Mouse (Mus musculus): ENCODE measurements around the gene Prkaa2.
A peak's percentile ranks its signal among the peaks of the same experiment; 100 is the strongest.

Prkaa2 gene

DNA sequence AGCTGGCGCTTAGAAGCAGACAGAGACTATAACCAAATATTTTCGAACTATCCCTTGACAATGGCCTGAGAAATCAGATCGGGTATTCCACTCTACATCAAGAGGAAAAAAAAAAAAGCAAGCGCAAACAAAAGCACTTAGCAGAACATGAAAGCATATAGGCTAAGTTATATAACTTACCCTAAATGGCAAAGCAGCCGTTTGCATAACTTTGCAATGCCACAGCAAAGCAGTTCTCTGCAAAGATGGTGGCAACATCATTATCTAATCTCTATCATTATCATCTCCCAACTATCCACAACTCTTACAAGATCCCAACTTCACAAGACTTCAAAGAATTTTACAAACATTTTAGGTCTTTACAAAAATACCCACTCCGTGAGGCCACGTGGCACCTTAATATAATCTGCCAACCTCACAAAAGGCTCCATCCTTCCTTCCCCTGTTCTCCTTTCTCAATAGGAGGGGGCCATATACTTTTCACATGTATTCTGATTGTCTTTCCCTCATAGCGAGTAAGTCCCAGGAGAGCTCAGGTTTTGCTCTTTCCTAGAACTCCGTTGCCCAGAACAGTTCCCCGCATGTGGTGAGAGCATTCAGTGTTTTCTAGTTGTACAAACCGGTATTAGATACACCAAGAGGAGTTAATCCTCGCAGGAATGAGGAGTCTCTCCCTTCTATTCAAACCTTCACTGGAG, 1.6 kb downstream of the Prkaa2 start:
- no peak for DNase-seq

DNA sequence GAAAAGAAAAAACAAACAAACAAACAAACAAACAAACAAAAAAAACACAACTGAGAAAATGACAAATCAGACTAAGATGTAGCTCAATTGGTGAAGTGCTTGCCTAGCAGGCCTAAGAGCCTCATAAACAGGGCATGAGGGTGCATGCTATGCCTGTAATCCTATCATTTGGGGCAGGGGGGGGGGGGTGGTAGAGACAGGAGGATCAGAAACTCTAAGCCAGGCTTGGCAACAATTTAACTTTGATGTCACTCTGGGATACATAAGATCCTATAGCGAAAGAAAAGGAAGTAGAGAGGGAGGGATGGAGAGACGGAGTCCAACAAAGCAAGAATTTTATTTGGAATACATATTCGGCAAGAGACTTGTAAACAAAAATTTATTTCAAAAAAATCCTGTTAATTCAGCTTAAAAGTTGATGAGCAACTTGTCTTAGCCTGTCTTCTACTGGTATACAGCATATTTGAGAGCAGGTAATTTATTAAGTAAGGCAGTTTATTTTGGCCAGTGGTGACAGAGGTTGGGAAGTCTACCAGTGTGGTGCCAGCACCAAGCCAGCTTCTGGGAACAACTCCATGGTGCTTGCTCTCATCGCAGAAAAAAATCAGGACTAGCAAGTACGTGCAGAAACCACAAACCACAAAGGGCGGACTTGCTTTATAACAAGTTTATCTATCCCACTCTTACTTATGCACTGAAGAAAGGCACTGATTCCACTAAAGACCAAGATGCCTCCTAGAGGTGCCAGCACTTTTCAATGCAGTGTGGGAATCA, 5.4 kb downstream of the Prkaa2 start:
- no peak for DNase-seq

DNA sequence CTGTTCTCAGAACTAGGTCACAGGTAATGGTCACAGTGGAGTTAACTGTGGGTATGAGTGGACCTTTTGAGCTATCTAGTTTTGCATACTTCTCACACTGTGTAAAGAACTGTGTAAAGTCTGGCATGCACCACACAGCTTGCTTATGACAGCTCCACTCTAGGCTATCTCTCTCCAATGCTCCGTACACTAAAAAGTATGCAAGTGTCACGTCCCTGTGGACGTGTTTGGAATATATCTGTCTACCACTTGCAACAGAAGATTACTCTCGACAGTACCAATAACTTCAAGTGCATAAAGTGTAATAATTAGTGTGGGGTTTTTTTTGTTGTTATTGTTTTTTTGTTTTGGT, 8.4 kb downstream of the Prkaa2 start:
- no peak for DNase-seq

DNA sequence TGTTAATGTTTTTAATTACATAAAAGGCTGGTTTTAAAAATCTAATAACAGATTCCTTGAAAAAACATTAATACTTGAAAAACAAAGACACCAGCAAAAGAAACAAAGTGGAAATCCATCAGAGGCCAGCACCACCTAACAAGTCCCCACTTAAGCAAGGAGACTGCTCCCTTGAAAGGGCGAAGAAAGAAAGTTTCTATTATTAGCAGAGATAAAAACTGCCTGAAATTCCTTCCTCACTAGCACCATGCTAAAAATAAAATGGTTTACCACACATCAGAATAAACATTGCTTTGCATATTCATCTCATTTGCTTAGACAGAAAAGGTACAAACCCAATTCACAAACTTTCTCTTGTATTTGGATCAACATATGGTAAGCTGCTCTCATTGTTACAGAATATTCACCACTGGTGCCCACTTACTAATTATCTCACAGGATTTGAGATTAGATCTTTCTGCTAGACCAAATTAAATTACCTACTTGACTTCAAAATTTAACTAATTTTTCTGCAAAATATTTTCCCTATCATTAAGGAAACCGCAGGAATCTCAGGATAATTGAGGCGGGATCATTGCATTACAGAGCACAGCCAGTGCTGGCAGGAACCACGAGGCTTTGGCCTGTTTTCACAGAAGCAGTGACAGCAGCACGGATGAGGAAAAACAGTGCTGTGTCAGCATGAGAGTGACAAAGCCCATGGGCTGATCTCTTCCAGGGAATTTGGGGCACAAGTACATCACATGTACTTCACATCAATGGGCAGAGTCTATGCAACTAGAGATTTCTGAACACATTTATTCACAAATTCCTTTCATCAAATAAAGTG, 9.0 kb downstream of the Prkaa2 start:
- DNase-seq = no peak

DNA sequence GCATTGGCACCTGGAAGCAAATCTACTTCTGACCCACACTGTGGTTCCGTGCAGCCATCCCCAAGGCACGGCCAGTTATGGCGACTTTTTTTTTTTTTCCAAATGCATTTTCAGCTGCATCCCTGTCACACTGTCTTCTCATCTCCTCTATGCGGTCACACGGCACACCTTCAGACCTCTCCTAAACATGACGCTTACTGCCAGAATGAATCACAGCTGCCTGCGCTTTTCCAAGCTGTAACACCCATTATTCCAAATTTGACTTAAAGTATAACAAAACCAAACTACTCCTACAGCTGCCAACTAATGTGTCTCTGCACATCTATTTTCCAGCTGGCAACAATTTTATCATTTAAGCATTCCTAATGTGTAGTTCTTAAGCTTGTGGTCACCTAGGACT, 11.0 kb downstream of the Prkaa2 start:
- DNase-seq = no peak

DNA sequence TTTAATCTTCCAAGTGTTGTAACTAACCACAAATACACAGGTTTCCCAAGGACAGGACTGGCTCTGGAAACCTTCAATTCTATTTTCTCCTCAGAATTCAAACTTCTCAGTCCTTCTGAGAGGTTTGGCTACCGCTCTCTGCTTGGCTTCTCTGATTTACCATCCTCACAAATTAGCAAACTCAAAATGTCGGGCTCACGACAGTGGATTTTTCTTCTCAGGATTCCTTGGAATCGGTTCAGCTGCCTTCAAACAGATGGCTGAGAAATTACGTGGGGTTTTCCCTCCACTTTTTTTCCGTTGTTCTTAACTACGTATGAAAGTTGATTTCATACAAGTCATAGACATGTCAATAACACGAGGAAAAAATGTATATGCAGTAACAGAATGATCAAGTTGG, 11.5 kb downstream of the Prkaa2 start:
- DNase-seq = no peak

DNA sequence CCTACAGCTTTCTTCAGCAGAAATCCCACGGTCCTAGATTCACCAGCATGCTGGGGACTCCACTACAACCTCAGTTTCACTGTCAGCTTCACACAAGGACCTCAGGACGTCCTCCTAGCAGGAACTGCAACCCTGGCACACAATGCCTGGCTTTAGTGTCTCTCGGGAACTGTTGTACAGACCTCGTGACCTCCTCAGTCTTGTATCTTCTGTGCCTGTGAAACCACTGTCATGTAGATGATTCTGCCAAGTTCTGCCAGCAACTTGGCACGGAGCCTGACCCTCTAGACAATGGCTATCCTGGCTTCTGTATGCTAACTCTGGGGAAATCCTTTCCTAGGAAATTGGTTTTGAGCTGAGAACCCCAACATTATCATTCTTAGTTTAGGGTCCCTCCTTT, 14.4 kb downstream of the Prkaa2 start:
- no peak for DNase-seq

DNA sequence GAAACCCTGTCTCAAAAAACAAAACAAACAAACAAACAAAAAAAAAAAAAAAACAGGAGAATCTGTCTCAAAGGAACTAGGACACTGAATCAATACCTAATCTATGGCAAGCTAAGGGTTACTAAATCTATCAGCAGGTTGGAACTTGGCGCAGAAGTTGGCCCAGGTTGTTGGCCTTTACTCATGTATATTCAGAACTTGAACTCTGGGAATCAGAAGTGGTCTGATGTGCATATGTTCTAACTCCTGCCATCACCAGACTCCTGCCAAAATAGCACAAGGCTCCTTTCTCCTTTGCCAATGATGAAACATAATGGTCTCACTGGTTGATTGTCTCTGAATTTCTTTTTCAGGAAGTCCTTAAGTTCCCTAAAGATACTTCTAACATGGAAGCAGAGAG, 15.7 kb downstream of the Prkaa2 start:
- no peak for DNase-seq

DNA sequence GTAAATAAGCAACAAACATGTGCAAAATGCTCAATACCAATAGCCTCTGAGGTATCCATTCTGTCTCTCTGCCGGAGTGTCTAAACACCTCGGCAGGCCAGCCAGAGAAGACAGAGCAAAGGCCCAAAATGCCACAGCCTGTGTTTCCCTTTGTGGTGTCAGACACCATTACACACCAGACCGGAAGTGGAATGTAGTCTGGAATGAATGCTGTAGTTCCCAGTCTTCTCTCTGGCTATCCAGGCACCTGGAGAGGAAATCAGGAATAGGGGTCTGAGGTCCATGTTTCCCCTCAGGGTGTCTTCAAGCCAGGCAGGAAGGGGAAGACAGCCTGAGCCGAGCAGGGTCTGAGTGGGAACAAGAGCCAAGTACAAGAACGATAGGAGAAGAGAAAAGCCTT, 19.3 kb downstream of the Prkaa2 start:
- DNase-seq = no peak

DNA sequence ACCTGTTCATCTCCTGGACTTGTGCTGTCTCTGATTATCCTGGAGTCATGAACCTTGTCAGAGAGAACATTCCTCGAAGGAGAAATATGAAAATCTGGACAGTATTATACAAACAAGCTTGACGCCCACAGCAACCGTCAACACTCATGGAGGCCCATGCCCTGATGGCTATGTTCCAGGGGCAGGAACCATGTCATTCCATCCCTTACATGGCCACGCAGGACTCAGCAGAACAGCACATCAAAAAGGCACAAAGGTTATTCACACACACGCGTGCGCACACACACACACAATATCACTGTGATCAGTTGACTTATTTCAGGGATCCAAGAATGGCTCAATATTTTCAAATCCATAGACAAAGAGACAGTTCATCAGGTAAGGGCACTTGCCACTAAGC, 20.3 kb downstream of the Prkaa2 start:
- DNase-seq = no peak

DNA sequence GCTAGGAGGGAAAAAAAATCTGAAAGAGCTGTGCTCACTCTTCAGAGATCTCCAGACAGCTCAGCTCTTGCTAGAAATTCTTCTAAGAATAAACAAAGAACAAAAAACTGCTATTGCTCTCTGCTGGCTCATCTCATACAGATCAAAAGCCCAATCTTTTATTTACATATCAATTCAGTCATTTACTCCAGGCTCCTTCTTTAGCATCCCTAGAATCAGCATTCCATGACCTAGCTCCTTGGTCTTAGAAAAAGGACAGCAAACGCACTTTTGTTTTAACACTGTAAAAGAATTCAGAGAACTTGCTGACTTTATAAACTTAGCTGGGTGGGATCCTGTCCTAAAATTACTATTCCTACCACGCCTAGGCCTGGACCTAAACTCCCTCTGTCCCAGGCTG, 21.0 kb downstream of the Prkaa2 start:
- no peak for DNase-seq

DNA sequence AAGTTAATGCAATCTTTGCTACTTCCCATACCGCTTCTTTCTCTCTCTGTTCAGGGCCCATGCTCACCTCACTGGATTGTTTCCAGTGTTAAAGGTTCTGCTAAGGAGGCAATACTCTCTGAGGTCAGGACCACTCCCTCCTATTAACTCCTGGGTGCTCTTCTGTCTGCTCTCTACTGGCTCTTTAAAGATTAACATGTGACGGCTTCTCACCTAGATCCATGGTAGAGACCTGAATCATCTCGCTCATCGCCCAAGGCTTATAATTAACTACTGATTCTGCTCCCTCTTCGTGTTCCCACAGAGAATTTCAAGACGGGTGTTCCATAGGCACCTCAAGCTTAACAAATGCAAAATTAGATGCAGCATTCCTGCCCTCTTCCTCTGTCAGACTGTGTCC, 33.5 kb downstream of the Prkaa2 start:
- DNase-seq = no peak

DNA sequence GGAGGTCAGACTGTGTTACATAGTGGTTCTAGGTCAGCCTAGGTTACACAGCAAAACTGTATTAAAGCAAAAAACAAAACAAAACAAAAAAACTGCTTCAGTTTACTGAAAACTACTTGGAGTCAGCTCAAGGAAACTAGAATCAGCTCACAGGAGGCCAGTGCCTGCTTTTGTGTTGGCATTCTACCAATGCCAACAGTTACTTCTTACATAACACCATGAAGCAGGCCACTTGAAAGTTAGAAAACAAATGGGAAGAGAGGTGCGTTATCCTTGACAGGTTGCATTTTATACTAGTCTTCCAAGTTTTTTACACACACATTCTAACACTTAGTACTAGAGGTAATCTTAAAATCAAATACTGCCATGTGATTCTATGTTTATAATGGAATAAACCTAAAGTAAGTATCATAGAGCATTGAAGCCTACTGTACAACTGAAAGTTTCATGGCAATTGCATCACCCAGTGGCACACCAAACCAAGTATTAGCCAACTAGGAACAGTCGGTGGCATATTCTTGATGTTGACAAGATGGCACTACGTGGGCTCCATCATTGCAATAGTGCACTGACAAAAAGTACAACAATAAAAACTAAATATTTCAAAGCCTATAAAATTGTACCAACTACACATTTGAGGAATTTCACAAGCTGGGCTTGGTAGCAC, 37.8 kb downstream of the Prkaa2 start:
- DNase-seq = no peak

DNA sequence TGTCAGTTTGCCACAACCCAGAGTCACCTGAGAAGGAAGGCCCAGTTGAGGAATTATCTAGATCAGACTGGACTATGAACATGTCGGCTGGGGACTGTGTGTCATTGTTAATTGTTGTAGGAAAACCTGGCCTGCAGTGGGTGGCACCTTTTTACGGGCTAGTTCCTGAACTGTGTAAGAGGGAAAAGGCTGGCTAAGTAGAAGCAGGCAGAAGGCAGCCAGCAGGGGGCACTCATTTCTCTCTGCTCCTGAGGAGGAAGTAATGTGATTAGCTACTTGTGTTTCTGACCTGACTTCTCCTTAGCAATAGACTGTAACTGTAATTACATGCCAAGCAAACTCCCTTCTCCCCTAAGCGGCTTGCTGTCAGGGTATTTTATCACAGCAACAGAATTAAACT, 38.7 kb downstream of the Prkaa2 start:
- DNase-seq = peak; percentile 45

DNA sequence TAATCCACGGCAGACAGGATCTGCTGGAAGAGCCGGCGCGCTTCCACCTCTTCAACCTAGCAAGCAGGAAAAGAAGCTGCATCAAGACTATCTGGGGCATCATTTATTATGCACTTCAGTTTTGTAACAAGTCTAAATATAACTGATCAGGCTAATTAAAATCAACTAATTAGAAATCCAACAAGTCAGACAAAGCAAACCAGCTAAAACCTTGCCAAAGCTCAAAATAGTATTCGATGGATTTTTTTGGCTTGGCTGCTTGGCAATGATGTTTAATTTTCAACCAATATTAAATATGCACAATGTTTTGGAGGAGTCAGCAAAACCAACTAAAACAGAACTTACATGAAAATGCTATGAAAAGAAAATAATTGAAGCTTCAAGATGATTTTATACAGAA, 58.4 kb downstream of the Prkaa2 start:
- no peak for DNase-seq

DNA sequence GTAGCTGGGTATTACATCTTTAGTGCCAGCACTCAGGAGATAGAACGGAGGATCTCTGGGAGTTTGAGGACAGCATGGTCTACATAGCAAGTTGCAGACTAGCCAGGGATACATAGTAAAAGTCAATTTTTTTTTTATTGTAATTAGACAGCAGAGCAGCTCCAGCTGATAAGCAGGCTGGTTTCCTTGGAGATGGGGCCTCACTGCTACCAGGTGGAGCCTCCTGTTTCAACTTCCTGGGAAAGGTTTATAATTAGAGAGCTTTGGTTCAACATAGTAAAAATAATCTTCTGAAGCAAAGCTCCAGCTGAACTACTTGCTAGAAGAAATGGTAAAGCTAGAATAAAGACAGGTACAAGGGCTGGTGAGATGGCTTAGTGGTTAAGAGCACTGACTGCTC, 59.6 kb downstream of the Prkaa2 start:
- no peak for DNase-seq

DNA sequence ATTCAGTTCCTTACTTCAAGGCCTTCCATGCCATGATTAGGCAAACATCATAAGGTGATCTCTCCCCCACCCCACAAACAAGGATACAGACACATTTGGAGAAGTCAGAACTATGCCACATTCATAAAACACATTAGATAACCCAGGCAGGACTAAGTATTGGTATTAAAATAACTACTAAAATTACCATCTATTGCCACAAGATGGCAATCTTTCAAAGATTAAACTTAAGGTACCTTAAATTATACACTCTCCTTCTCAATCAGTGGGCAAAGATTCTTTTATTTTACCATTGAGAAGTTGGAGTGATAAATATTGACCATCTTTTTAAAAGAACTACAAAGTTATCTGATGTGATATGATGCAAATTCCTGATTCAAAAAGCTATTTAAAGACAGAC, 75.4 kb downstream of the Prkaa2 start:
- DNase-seq = no peak

DNA sequence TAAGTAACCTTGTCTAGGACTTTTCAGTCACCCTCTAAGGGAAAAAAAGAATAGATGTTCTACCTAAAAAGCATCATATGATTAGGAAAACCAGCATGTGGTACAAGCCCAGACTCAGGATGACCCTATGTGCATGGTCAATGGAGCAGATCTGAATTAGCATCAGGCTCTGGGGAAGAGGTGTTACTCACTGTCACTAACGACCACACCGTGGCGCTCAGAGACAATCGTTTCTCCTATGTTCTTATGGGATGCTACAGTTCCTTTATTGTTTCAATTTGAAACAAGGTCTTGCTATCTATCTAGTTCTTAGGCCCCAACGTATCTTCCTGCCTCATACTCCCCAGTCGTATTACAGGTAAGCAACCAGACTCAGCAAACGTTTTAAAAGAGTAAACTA, 76.5 kb downstream of the Prkaa2 start:
- DNase-seq = no peak

DNA sequence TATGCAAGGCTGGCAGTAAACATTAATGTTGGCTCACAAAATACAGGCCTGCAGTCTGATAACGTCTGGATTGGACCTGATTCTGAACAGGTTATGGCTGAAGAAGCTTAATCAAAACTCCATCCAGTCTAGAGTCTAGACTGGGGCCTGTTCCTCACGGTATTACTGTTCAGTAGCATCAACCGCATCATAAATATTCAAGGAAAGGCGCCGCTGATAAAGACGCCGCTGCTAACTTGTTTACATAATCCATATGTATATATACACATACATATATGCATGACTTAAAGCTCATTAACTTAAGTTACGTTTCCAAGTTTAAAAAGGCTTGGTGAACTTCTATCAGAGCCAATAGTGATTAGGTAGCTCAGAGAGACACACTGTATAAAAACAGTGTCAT, 78.6 kb downstream of the Prkaa2 start:
- no peak for DNase-seq

DNA sequence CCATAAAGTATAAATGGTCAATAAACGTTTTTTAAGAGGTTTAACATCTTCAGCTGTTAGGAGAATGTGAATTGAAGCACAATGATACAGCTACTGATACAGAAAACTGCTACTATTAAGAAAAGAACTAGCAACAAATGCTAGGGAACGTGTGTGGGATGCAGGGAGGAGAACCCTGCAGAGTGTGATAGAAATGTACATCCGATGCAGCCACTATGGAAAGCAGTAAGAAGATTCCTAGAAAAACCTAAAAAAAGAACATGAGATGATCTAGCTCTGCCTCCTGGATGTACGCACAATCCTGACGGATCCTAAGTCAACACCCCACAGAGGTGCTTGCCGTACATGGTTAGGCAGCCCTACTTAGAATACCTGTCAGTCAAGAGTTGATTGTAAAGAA, 82.4 kb downstream of the Prkaa2 start:
- DNase-seq = no peak

DNA sequence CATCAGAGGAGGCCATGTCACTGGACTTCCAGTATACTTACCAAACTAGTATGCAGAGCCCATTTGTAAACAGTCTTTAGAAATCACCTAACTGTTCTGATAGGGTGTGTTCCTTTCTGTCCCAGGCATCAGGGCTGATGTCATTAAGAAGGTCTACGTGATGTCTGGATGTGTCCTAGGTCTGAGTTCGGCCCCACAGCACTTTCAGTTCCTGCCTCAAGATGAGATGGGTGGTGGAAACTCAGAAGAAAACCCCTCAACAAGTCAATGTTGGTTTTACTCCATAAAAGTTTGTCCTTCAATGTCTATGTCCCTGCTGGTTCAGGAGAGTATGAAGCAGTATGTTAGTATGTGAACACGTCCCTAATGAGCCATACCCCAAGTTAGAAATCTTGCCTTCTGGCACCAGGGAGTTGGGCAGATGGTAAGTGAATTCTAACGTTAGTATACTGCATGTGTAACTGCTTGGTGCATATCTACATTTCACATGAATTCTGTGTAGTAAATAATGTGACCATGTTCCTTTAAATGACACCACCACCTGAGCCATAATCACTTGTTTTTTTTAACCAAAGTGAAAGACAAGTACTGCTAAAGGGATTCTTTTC, 93.6 kb downstream of the Prkaa2 start:
- DNase-seq = no peak

DNA sequence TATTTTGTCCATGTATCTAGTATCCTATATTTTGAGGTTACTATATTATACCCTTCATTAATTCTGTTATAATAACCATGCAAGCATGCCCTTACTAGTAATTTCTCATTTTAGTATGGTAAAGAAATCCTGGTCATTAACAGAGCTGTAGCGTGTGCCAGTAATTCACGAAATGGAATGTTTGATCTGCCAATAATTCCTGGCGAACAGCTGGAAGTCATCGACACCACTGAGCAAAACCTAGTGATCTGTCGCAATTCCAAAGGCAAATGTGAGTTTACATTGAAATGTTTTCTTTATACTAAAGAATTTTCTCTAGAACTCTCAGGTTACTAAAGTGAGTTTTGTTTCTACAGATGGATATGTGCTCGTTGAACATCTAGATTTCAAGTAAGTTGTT, 94.2 kb downstream of the Prkaa2 start:
- DNase-seq = no peak

DNA sequence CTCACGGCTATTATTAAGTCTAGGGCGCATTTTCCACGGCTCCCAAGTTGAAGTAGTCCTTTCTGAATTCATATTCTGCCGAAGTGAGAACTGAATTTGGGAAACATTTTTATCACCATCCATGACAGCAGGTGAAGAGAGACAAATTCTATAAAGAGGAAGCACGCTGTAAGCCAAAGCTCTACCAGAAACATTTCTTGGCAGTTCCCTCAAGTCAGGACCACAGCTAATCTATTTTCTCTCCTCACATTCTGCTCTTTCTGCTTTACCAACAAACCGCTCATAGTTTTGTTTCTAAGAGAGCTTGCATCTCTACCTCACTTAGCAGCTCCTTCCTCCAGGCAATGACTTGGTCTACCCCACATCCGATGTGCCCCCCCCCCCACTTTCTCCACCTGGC, 96.0 kb downstream of the Prkaa2 start:
- no peak for DNase-seq

Measured in right cerebral cortex, postnatal 25 days (tissue).